Mouse (Mus musculus) stomach, embryonic 15.5 days (tissue): ENCODE measurements around the gene Cdk17. TPM values are rescaled to one million over a fixed set of nuclear protein-coding genes. Genes with fewer than 3 reads are reported as not detected.
A peak's percentile ranks its signal among the peaks of the same experiment; 100 is the strongest.

Experiments used
- ATAC-seq: fragments of 200-750 bp; cut with Nextera tagmentation; 2 replicates; pipeline ENCODE4 v1.8.0; 2017; ENCODE audit warnings: low read depth, moderate number of reproducible peaks, moderate TSS enrichment; ENCODE audit not compliant: insufficient read depth, low FRiP score
- H3K27ac ChIP-seq: fragments of 300-500 bp; sonication (generic); 2 replicates; pipeline ENCODE4 v1.5.1; 2015; ENCODE audit warnings: mild to moderate bottlenecking, inconsistent platforms
- H3K27me3 ChIP-seq: fragments of 300-500 bp; sonication (generic); replicated peaks from 2 replicates; pipeline ENCODE4 v1.6.1; 2015; ENCODE audit warnings: inconsistent platforms
- H3K36me3 ChIP-seq: fragments of 300-500 bp; sonication (generic); 2 replicates; pipeline ENCODE4 v1.6.1; 2015; ENCODE audit warnings: inconsistent platforms
- H3K4me1 ChIP-seq: fragments of 300-500 bp; sonication (generic); 2 replicates; pipeline ENCODE4 v1.6.1; 2015; ENCODE audit warnings: inconsistent platforms
- H3K4me2 ChIP-seq: fragments of 300-500 bp; sonication (generic); 2 replicates; pipeline ENCODE4 v1.6.1; 2015; ENCODE audit warnings: mild to moderate bottlenecking, inconsistent platforms
- H3K4me3 ChIP-seq: fragments of 300-500 bp; sonication (generic); replicated peaks from 2 replicates; pipeline ENCODE4 v1.5.1; 2015; ENCODE audit warnings: inconsistent platforms
- H3K9ac ChIP-seq: fragments of 300-500 bp; sonication (generic); 2 replicates; pipeline ENCODE4 v1.6.1; 2015; ENCODE audit warnings: inconsistent platforms
- H3K9me3 ChIP-seq: fragments of 300-500 bp; sonication (generic); 2 replicates; pipeline ENCODE4 v1.6.1; 2016; ENCODE audit warnings: inconsistent platforms
- WGBS: fragments of 180-500 bp; shearing (Covaris S2); methylation state at CpG from one replicate; pipeline ENCODE4 v1.1.7; 2015; 5-methylcytosine and 5-hydroxymethylcytosine counted together
- polyA plus RNA-seq: library from polyadenylated mRNA; unstranded; fragments of >200 nt; fragmentation: Nextera tagmentation; extraction: Ambion mirVana; gene quantifications from 2 replicates; pipeline ENCODE4 v1.2.1, GENCODE M21; 2015

Gene Cdk17
- polyA plus RNA-seq, 1 experiment from 2014 or later, result 17.6 TPM

DNA sequence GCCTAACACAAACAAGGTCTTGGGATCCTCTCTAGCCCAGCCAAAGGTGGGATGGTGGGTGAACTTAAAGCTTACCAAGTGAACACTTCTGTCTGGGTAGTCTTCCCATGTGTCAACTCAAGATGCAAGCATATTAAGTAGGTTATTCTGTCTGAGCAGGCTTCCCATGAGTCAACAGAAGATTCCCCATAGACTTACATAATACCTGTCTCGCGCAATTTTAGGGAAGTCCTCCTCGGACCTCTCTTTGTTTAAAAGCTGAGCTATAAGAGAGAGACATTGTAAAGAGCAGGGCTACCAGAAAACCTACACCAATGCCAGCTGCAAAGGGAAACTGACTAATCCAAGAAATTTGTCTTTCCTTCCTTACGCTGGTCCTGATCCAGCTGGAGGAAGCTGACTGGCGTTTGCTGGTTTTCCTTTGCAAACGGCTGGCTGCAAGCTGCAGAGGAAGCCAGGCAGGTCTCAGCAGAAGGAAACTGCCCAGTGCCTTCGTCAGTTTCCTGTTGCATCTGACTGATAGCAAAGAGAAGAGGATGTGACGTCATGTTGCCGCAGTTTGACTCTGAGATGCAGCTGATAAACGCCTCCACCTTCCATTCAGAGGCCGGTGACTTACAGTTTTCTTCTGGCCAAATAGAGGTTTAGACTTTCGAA lies 36.6 kb upstream of the Cdk17 start:
- H3K4me3 ChIP-seq, result no peak overlapping the region
- peaks cover 4% of the 10 kb centered on the region; the same call in 1 of the 2 replicates for H3K4me1 ChIP-seq
- peak overlapping the region; percentile 21 for H3K4me2 ChIP-seq
- 40% methylated on average over 12 of the region's 12 CpGs for WGBS
- H3K27me3 ChIP-seq, result no peaks in the 10 kb centered on the region
- ATAC-seq, result peak; percentile 47; the same call in 1 of the 2 replicates
- no peaks in the 10 kb centered on the region for H3K9me3 ChIP-seq
- H3K9ac ChIP-seq, result no peak overlapping the region
- H3K36me3 ChIP-seq, result no peaks in the 10 kb centered on the region
- peak overlapping the region; percentile 71 for H3K27ac ChIP-seq

DNA sequence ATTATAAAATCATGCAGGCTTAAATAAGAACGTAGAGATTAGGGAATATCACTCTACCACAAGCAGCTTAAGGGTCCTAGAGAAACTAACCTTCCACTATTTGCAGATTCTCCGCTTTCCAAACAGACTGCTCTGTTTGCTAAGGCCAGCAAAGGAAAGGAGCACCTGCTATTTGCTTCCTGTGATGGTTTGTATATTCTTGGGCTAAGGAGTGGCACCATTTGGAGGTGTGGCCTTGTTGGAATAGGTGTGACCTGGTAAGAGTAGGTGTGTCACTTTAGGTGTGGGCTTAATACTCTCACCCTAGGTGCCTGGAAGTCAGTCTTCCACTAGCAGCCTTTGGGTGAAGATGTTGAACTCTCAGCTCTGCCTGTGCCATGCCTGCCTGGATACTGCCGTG lies 34.6 kb upstream of the Cdk17 start:
- H3K9ac ChIP-seq, result no peak overlapping the region
- WGBS, result 54% methylated on average over 3 of the region's 3 CpGs
- H3K27ac ChIP-seq, result no peak overlapping the region
- H3K27me3 ChIP-seq, result no peaks in the 10 kb centered on the region
- H3K9me3 ChIP-seq, result no peaks in the 10 kb centered on the region
- H3K4me1 ChIP-seq, result peaks cover 4% of the 10 kb centered on the region; the same call in 1 of the 2 replicates
- H3K36me3 ChIP-seq, result no peaks in the 10 kb centered on the region
- H3K4me3 ChIP-seq, result no peak overlapping the region
- no peak for ATAC-seq
- H3K4me2 ChIP-seq, result no peak overlapping the region

DNA sequence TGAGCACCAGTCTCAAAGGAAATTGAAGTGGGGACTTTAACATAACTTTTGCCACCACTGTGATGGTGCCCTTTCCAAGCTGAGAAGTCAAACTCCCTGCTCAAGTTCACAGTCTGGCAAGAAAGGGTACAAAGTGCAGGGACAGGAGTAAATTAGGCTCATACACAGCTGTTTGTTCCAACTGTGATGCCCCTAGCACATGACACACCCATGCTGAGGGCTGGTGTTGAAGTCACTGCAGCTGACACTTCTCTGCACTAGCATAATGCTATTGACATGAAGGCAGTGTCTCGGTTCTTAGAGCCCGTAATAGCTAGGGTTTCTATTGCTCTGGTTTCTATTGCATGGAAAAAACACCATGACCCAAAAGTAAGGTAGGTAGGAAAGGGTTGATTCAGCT lies 32.1 kb upstream of the Cdk17 start:
- peaks cover 4% of the 10 kb centered on the region; the same call in 1 of the 2 replicates for H3K4me1 ChIP-seq
- no peak overlapping the region for H3K4me2 ChIP-seq
- H3K27ac ChIP-seq, result no peak overlapping the region
- ATAC-seq, result no peak
- H3K9ac ChIP-seq, result no peak overlapping the region
- no peaks in the 10 kb centered on the region for H3K27me3 ChIP-seq
- no peaks in the 10 kb centered on the region for H3K9me3 ChIP-seq
- 87% methylated on average over 2 of the region's 2 CpGs for WGBS
- no peaks in the 10 kb centered on the region for H3K36me3 ChIP-seq
- no peak overlapping the region for H3K4me3 ChIP-seq

DNA sequence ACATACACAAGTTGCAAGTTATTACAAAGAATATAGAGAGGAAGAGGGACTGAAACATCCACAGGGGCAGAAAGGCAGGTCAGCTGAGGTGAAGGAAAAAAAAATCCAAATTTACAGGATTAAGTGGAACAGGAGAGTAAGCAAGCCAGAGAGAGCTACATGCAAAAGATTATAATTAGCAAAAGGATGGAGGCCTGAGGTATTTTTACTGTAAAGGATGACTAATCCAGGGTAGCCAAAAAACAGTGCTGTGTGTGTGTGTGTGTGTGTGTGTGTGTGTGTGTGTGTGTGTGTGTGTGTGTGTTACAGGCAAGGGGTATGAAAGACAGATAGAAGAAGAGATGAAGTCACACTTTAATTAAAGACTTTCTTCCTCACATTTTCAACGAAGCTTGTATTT lies 31.3 kb upstream of the Cdk17 start:
- Histone ChIP-seq H3K4me3 (no peak overlapping the region), H3K27ac (no peak overlapping the region), H3K36me3 (no peaks in the 10 kb centered on the region), H3K9me3 (no peaks in the 10 kb centered on the region), H3K9ac (no peak overlapping the region), H3K27me3 (no peaks in the 10 kb centered on the region), H3K4me2 (no peak overlapping the region), H3K4me1 (peaks cover under 1% of the 10 kb centered on the region; the same call in 1 of the 2 replicates)
- WGBS, result 71% methylated on average over 1 of the region's 1 CpGs
- ATAC-seq, result no peak

DNA sequence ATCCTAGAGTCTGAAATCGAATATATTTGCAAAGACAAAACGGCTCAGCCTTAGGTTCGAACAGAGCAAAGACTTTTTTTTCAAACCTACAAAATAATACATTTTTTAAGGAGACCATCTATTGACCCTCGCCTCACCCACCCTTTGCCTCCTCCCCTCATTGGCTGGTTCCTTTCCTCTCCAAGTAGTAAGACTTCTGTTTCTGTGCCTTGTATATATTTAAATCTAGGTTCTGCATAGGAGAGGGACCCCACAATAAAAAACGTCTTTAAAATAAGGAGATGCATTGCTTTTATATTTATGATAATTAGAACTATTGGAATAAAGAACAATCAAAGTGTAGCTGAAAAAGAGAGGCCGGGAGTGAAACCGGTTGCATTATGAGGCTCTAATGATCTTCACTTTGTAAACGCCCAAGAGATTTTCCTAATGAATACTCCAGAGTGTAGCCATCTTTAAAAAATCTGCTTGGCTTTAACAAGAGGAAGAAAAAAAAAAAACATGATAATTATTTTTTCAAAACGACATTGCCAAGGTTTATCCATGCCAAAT lies 30.7 kb upstream of the Cdk17 start:
- H3K9ac ChIP-seq, result no peak overlapping the region
- H3K27ac ChIP-seq, result no peak overlapping the region
- WGBS, result 75% methylated on average over 9 of the region's 9 CpGs
- H3K4me3 ChIP-seq, result no peak overlapping the region
- no peaks in the 10 kb centered on the region for H3K36me3 ChIP-seq
- H3K27me3 ChIP-seq, result no peaks in the 10 kb centered on the region
- no peak overlapping the region for H3K4me2 ChIP-seq
- no peaks in the 10 kb centered on the region for H3K9me3 ChIP-seq
- no peaks in the 10 kb centered on the region for H3K4me1 ChIP-seq
- ATAC-seq, result no peak

DNA sequence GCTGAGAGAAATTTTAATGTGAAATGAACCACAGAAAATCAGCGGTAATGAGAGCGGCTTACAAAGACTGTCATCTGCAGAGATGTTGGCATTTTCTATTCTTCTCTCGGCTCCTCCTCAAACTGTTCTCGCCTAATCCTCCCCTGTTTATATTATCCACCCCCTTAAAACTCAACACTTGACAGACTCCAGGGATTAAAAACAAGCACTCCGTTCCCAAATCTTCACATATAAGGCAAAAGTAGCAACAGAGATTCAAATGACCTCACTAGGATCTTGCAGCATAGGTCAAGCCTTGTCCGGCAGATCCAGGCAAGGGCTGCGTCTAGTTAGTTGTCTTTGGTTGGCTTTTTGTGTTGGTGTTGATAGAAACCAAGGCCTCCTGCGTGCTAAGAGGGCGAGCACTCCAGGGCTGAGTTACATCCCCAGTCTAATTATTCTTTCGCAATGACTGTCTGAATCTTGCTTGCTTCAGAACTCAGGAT lies 30.2 kb upstream of the Cdk17 start:
- no peak overlapping the region for H3K4me2 ChIP-seq

DNA sequence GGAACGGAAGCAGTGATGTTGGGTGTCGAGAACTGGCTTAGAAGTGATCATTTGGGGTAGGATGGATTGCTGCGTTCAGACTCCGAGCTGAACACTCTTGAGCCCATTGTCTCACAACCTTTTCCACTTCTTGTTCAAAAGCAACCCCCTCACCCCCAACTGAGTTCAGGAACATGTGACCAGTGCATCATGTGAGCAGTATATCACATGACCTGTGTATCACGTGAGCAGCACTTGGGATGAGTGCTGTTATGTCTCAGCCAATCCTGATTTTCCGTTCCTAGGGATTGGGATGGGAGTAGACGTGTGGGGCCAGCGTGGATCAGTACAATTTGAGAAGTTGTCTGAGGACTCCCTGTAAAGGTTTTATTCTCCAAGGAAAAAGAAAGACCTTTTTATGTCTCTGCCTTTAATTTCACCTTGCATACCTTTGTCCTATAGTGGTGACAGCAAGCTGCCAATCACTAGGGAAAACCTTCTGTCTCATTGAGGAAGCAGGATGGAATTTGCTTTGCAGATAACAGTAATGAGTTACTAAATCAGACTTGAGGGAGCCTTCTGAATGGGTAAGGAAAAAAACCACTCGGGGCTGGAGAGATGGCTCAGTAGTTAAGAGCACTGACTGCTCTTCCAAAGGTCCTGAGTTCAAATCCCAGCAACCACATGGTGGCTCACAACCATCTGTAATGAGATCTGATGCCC lies 28.7 kb upstream of the Cdk17 start:
- no peak for ATAC-seq
- Histone ChIP-seq H3K4me2 (no peak overlapping the region), H3K27me3 (no peaks in the 10 kb centered on the region), H3K9me3 (no peaks in the 10 kb centered on the region), H3K27ac (no peak overlapping the region), H3K36me3 (no peaks in the 10 kb centered on the region), H3K9ac (no peak overlapping the region), H3K4me3 (no peak overlapping the region), H3K4me1 (no peaks in the 10 kb centered on the region)
- 85% methylated on average over 9 of the region's 9 CpGs for WGBS

More for the DNA sequence above, 30.2 kb upstream of the Cdk17 start:
- 56% methylated on average over 10 of the region's 10 CpGs for WGBS
- Histone ChIP-seq H3K4me1 (no peaks in the 10 kb centered on the region), H3K27me3 (no peaks in the 10 kb centered on the region), H3K9ac (no peak overlapping the region), H3K9me3 (no peaks in the 10 kb centered on the region), H3K4me3 (no peak overlapping the region), H3K27ac (peak overlapping the region; percentile 13; the same call in 1 of the 2 replicates), H3K36me3 (no peaks in the 10 kb centered on the region)
- ATAC-seq, result no peak; the same call in 1 of the 2 replicates

DNA sequence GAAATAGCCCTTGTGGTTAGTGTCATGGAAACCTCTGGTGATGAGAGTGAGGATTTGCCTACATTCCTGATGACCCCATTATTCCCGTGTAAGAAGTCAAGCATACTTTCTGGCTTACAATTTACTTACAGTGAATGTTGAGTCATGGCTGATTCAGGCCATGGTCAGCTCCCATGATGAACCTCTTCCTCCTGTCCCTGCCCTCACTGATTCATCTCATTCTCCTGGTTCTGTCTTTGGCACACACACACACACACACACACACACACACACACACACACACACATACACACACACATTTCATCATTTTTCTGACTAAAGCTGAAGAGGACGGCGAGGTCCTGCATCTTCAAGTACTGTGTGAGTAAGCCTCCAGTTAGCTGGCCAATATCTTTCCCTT lies 21.9 kb upstream of the Cdk17 start:
- no peaks in the 10 kb centered on the region for H3K27me3 ChIP-seq
- H3K27ac ChIP-seq, result no peak overlapping the region
- H3K4me1 ChIP-seq, result peaks cover 6% of the 10 kb centered on the region; the same call in 1 of the 2 replicates
- H3K36me3 ChIP-seq, result no peaks in the 10 kb centered on the region
- no peak overlapping the region for H3K4me2 ChIP-seq
- no peak overlapping the region for H3K9ac ChIP-seq
- no peaks in the 10 kb centered on the region for H3K9me3 ChIP-seq
- 84% methylated on average over 3 of the region's 3 CpGs for WGBS
- H3K4me3 ChIP-seq, result no peak overlapping the region
- no peak for ATAC-seq

DNA sequence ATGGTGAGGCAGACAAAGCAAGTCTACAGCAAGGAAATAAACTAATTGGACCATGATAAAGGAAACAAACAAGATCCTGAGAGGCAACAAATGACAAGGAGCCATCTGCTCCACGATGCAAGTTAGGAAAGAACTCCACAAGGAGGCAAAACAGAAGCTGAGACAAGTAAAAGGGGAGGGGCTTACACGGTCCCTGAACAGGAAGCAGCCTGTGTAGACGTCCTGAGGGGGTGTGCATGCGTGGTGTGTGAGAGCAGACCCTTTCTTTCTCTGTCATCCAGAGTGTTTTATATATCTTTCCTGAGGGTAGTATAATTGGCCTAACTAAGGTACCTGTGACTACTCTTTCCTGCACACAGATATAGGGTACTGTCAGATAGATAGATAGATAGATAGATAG lies 19.9 kb upstream of the Cdk17 start:
- 52% methylated on average over 4 of the region's 4 CpGs for WGBS
- ATAC-seq, result no peak
- H3K9ac ChIP-seq, result no peak overlapping the region
- no peak overlapping the region for H3K27ac ChIP-seq
- no peaks in the 10 kb centered on the region for H3K27me3 ChIP-seq
- no peak overlapping the region for H3K4me3 ChIP-seq
- H3K4me1 ChIP-seq, result peaks cover 6% of the 10 kb centered on the region; the same call in 1 of the 2 replicates
- no peaks in the 10 kb centered on the region for H3K9me3 ChIP-seq
- no peaks in the 10 kb centered on the region for H3K36me3 ChIP-seq
- no peak overlapping the region for H3K4me2 ChIP-seq

DNA sequence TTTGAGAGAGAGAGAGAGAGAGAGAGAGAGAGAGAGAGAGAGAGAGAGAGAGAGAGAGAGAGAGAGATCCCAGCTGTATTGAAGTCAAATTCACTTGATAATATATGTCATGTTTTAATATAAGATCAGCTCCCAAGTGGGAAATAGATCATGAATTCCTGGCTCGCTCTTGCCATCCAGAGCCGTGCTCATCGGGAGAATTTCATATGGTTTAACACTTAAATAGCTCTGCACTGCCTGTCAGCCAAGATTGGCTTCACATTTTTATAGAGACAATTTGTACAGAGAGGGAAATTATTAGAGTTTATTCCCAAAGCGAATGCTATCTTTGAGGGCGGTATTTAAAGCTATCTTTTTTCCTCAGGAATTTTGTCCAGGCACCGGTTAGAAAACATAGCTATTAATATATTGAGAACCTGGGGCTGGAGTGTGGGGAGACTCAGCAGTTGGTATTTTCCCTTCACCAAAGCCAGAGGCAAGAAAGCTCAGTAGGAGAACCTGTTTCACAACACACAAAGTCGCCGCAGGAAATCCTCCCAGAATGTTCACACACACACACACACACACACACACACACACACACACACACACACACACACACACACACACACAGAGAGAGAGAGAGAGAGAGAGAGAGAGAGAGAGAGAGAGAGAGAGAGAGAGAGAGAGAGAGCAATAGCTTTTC lies 17.9 kb upstream of the Cdk17 start:
- H3K4me2 ChIP-seq, result peak overlapping the region; percentile 35; the same call in 1 of the 2 replicates
- H3K9me3 ChIP-seq, result no peaks in the 10 kb centered on the region
- H3K9ac ChIP-seq, result no peak overlapping the region
- H3K27ac ChIP-seq, result 0 out of 2 replicates have a peak overlapping the region, but pooled peaks have one; percentile 18
- 0 out of 2 replicates have a peak overlapping the region, but pooled peaks have one; percentile 3 for H3K4me3 ChIP-seq
- peaks cover 6% of the 10 kb centered on the region; the same call in 1 of the 2 replicates for H3K4me1 ChIP-seq
- WGBS, result 27% methylated on average over 8 of the region's 8 CpGs
- ATAC-seq, result no peak
- no peaks in the 10 kb centered on the region for H3K27me3 ChIP-seq
- no peaks in the 10 kb centered on the region for H3K36me3 ChIP-seq

DNA sequence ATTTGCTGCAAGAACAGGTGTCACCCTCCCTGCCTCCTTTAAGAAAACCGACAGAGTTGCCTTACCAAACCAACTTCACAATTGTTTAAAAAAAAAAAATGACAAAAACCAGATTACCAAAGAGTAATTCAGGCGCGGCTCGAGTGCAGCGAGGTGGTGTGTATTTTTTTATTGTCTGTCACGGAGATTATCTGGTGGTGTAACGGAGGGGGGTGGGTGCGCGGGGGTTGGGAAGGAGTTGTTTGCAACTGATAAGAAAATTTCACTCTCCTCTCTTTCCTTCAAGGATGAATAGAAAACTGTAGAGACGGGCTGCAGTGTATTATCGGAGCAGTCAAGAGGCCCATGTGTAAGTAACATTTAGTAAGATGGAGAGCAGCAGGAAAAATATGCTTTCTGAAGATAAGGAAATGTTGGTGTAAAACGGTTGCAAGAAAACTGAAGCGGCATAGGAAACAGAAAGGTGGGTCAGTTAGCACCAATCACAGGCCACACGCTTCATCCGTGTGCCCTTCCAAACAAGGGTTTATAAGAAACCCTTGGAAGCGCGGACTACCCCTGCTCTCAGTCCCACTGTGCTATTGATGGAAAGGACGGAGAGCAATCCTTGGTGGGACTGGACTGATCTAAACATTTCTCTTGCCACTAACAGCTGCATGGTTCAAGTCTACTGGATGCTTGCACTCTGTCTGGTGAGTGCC lies 17.2 kb upstream of the Cdk17 start:
- Histone ChIP-seq H3K27ac (peak overlapping the region; percentile 18; the same call in 1 of the 2 replicates), H3K36me3 (no peaks in the 10 kb centered on the region), H3K4me3 (0 out of 2 replicates have a peak overlapping the region, but pooled peaks have one; percentile 3), H3K4me1 (peaks cover 6% of the 10 kb centered on the region; the same call in 1 of the 2 replicates), H3K9ac (no peak overlapping the region), H3K4me2 (peak overlapping the region; percentile 35), H3K27me3 (no peaks in the 10 kb centered on the region), H3K9me3 (no peaks in the 10 kb centered on the region)
- 20% methylated on average over 18 of the region's 18 CpGs for WGBS
- peak; percentile 85 for ATAC-seq
